Mouse (Mus musculus) spleen, postnatal 10 days (tissue): ENCODE measurements at regions not wholly inside any gene's neighbourhood (a gene's known extent, or its start where the extent isn't known, plus 50 kb on each side); places are given as distances from the start of the nearest gene placed in this dataset.
"Not testable (repeated sequence)": the region's sequence is repeated elsewhere in the genome, so short reads cannot be mapped to it uniquely, and the experiment has no call there.

Source experiments
- DNase-seq, 2 experiments: peaks; one replicate each; pipeline ENCODE4 v3.0.0; 2021 to 2022; ENCODE audit warnings: low spot score in 2 of 2

DNA sequence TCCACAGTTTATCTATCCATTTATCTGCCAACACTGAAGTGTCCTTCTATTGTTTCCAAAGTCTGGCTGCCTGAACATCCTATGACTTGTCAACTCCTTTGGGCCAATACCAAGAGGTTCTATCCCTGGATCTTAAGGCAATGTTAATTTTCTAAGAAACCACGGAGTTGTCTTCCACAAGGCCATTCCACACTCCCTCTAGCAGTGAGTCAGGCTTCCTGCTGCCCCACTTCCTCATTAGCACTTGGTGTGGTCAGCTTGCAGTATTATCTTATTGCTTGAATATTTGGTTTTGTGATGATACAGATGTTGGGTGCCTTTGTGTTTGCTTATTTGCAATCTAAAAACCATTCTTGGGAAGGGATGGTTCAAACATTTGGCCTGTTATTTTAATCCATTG lies 87.5 kb upstream of the Ppp2r2d start:
- no peak for DNase-seq

DNA sequence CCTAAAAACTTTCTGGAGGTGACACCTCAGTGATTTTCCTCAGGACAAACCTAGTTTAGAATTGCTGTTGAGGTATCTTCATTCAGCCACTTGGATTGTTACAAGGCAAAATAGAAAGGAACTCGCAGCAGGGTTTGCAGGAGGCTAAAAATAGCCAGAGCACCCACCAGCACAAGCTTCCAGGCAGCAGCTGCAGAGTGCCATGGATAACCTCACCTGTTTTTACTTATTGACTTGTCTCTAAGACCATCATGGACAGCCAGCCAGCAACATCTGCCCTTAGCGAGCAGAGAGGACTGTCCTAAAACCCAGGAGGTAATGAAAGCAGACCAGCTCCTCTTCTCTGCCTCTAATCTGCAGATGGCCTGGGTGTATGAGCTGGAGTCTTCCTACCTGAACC lies 97.4 kb upstream of the Ppp2r2d start:
- DNase-seq = no peak

DNA sequence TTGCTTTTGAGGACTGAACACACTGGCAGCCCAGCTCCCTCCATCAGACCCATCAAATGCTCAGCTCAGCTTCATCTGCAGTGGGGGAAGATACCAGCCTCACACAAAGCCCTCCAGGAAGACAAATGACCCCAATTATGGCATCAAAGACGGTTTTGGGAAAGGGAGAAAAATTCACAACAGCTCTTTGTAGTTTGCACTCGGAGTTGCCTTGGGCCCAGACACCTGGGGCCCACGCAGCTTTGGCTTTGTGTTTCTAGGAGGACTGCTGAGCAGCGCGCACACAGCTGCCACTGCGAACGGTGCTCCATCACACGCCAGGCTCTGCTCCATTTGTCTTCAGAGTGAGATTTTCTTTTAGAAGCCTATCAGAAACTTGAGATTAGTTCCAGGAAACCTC lies 99.3 kb upstream of the Ppp2r2d start:
- DNase-seq = no peak

DNA sequence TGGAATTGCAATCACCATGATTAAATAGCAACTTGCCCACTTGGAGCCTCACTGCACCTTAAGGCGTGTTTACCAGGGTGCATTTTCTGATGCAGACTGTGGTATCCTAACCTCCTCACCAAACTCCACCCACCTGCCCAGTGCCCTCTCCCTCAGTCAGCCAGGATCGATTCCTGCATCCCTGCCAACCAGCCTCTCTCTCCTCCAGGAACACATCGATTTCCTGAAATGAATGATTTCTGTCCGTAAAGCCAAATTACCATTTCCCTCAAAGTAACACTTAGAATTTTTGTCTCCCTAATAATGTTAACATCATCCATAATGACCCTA lies 103.4 kb upstream of the Ppp2r2d start:
- no peak for DNase-seq

DNA sequence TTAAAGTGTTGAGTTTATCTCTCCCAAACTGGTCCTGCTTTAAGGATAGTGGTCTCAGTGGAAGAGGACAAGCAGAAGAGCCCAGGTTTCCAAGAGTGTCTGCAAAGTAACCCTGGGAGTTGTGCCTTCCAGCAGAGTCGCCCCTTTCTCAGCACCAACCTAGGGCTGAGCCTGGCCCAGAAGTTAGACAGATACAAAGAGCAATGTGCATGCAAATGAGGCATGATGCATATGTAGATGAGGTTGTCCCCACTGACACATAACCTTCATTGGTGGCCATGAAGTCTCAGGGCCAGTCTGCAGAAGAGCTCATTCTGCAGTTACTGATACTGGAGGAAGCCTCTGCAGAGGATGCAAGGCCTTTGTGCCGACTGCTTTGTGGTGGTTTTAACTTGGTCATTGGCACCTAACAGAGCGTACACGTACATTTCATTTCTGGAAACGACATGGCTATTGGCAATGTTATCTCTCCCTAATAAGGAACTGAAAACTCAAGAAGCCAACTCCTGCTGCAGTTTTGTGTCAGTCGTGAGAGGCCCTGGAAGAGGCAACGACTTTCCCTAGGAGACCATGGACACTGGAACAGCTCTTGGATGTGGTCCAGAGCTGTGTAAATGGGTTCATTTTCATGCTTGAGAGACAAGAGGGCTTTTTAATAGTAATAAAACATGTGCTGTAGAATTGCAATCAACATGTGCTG lies 103.9 kb upstream of the Ppp2r2d start:
- DNase-seq = no peak

DNA sequence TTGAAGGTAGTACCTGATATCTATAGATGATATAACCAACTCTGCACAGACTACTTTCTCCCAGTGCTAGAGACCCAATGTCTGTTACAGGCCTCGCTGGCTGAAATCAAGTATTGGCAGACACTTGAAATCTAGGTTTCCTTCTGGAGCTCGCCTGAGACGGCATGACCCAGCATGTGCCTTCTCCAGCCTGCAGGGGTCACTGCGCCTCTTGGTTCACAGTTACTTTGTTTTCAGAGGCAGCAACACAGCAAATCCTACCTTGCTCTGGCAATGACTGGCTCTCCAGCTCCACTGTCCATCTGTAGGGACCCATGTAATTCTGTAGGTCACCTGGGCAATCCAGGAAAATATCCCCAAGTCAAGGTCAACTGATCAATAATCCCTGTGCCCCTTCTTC lies 111.6 kb upstream of the Ppp2r2d start:
- DNase-seq = peak in 1 of 2 experiments; percentile 19

DNA sequence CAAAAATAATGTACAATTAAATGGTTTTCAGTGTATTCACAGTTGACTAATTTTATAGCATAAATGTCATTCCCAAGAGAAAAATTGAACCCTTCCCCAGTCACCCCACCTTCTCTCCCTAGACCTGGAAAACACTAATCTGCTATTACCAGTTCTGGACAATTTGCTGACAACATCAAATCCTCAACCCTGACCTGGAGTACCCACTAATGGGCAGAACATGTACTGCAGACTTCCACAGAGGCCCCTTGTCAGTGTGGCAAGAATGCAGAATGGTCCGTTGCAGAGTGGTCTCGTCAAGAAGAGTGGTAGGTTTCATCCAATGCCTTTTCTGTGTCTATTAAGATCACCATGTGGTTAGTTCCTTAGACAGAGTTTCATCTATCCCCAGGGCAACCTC lies 121.0 kb upstream of the Ppp2r2d start:
- DNase-seq = no peak

DNA sequence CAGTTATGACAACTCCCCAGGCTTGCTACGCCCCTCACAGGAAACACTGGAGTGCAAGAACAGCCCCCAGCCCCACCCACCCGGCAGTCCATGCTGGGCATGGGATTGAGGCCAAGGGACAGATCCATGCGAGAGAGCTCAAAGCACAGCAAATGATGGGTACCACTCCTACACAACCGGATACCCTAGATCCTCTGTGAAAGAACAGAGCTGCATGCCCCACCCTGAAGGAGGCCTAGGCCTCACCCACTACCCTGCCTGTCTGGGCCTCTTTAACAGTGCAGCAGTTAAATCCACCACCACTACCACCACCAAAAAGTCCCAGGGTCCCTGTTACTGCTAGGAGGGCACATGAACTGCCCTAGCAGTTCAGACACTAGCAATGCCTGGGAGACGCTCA lies 126.3 kb upstream of the Ppp2r2d start:
- DNase-seq = no peak

DNA sequence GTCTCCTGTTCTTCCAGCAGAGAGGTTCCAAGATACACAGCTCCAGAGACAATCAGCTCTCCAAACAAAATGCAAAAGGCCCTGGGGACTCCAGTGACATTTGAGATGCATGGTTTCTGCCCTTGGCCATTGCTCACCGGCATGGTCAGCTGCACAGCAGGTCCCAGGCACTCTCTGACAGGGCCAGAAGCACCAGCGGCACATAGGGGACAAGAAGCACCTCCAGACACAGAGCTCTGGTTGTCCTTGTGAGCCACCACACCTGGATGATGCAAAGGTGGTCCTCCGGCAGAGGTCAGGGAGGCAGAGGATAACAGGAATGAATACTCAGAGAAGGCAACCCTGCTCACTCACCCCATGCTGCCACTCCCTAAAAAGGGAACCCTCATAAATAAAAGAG lies 126.8 kb upstream of the Ppp2r2d start:
- DNase-seq = no peak

DNA sequence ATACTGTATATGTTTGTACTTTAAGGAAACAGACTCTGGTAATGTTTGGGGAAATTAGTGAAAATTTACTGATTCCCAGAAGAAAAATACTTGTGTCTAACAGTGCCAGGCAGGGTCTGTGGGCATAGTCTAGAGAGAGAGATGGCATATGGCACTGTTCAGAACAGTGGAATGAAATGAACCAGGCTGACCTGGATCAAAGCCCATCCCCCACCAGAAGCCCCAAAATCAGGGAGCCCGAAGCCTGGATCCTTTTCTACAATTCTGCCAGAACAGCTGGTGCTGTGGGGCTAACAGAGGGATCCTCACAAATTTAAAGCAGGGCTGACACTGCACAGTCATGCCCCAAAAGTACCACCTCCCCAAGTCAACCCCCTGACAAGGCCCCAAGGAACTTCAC lies 131.1 kb upstream of the Ppp2r2d start:
- DNase-seq = no peak

DNA sequence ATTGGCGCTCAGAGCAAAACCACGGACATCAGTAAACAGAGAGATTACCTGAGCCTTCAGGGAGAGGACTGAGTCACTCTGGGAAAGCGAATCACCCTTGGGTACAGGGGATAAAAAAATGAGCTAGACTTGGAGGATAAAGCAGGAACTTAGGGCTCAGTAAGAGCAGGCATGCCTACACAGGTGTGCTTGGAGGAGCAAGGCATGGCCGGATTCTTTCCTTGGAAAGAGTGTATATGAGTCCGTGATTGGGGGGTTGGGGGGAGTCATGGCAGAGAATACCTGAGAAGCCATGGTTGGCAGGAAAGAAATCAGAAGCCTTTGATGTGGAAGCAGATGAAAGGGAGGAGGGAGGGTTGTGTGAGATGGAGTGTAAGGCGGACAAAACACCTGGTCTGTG lies 137.5 kb upstream of the Ppp2r2d start:
- no peak for DNase-seq

DNA sequence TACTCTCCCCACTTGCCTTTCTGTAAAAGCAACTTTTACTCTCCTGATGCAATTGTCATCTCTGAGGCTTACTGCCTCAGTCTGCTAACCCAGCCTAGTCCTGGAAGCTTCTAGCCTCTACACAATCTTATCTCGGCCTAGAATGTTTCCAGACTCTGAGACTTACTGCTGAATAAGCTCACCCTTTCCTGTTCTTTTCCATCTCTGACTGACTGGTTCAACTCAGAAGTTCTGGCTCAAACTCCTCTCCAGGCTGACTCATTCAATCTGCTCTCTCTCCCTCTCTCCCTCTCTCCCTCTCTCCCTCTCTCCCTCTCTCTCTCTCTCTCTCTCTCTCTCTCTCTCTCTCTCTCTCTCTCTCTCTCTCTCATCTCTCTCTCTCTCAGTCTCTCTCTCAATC lies 146.3 kb upstream of the Ppp2r2d start:
- not testable (repeated sequence) for DNase-seq

DNA sequence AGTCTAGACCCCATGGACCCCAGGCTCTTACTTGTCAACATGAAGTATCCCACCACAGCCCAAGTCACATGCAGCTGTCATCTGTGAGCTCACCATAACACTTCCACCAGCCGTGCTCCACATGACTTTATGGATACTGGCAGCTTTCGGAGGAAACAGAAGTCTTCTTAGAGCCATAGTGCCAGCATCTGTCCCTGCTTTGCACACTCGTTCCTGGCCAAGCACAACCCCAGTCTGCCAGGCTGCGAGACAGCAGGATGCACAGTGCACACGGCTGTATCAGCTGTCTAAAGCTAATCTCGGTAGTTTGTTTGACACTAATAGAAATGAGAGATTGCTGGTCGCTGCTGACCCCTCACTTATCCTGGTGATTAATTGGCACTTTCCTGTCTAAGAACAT lies 163.7 kb upstream of the Ppp2r2d start:
- DNase-seq = no peak

DNA sequence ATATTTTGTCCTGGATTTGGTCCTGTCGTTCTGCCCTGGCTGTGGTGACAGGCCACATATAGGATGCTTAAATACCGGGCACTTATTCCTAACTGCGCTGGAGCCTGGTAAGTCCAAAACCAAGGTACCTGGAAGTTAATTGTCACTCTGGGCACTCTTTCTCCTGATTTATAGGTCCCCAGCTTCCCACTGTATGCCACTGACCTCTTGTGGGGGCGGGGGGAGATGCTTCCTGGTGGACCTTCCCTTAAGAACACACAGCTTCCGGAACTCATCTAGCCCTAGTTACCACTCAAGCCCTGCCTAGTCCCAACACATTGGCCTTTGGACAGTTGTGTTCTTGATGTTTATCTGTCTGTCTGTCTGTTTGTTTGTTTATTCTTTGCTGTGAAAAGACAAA lies 165.3 kb upstream of the Ppp2r2d start:
- DNase-seq = no peak

DNA sequence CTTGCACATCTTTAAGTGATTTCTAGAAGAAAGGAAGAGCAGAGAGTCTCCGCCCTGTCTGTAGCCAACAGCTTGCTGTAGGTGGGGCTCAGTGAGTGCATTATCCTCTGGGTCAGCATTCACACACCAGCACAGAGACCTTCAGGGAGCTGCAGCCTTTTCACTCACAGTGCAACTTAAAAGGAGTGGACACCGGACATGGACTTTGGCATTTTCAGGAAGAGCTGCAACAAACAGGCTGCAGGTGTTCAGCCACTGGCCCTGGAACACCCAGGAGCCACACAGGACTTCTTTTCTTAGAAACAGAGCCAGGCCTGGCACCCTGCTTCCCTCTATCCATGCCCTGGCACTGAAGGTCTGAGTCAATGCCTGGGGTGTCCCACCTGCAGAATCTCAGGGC lies 166.3 kb upstream of the Ppp2r2d start:
- DNase-seq = no peak

DNA sequence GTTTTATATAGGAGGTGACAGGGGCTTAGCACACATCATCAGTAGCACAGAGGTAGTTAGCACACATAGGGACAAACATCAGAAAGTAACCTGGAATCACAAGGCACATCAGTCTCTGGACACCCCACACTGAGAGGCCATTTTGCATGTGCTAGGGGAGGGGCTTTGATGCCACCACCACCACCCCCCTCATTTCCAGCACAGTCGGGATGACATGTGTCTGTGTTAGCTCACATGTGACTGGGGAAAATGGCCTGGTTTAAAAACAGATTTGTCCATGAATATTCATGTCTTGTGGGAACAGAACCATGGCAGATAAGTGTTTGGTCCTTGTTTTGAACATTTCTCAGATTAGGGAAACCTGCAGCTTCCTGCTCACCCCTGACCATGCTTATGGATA lies 172.9 kb upstream of the Ppp2r2d start:
- DNase-seq = no peak

DNA sequence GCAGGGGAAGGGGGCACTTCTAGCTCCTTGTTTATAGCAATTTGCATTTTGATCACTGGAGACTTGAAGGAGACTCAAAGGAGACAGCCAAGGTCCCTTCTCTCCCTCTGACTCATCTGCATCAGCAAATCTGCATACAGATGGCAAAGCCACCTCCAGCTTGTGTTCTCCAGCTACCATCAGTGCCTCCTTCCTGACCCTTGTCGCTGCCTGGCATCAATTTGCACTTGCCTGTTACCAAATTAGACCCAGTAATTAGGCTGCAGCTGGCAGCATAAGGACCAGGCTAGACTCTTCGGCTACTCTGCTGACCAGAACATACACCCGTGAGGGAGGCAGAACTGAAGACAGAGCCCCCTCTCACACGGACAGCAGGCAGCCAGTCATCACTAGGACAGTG lies 177.5 kb upstream of the Ppp2r2d start:
- no peak for DNase-seq

DNA sequence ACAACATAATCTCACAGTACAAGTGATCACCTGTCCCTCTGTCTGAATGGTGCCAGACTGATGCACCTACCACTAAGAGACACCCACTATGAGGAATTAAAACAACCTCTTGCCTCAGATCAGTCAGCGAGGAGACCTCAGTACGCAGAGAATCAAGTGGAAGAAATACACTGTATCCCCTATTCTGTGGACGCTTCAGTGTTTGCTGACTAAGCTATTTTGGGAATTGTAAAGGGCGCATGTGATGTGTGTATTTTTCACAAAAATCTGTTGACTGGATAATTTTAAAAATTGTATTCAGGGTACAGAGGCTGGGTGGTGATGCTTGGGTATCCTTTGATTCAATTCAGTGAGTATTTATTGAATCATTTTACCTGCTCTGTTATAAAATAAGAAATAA lies 185.8 kb upstream of the Ppp2r2d start:
- DNase-seq = no peak

DNA sequence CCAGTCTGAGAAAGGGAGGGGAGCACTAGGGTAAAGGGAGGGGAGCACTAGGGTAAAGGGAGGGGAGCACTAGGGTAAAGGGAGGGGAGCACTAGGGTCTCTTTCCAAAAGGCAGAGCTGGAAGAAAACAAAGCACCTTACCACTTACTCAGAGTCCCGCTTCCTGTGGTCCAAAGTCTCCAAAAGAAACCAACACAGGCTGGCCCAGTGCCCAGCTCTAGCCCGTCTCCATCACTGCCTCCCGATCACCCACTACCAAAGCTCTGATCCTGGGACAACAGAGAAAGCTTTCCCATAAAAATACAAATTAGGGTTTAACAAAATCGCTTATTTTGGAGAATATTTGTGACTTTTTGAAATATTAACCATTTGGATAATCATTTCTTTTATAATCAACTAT lies 188.4 kb upstream of the Ppp2r2d start:
- DNase-seq = no peak

DNA sequence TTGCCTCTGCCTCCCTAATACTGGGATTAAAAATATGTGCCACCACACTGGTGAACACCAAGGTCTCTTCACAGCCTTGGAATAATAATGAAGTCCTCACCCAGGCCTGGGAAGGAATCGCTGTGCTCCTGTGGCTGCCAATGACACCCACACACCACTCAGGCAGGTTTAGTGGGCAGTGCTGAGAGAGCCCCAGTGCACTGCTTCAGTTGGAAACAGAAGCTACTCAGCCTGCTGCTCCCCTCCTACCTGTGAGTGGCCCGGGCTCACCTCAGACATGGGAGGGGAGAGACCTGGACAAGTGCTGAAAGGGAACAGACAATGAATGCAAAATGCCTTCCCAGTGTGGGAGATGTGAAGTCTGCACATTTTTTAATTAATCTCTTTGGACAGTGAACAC lies 188.8 kb upstream of the Ppp2r2d start:
- DNase-seq = no peak

DNA sequence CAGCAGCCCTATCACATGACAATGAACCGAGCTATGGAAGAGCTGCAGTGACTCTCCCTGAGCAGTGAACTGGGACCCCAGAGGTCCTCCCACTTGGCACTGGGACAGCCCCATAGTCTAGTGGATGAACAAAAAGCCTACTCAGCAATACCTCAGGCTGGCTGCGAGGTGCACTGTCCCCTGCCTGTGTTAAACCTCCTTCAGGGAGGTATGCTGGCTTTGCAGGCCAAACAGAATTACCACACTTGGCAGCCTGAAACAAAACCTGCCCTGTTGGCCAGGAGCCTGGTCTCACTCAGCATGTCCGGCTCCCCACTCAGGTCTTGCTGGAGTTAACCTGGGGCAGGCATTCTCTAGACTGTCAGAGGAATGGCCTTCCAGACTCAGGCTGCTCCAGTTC lies 189.9 kb upstream of the Ppp2r2d start:
- no peak for DNase-seq

DNA sequence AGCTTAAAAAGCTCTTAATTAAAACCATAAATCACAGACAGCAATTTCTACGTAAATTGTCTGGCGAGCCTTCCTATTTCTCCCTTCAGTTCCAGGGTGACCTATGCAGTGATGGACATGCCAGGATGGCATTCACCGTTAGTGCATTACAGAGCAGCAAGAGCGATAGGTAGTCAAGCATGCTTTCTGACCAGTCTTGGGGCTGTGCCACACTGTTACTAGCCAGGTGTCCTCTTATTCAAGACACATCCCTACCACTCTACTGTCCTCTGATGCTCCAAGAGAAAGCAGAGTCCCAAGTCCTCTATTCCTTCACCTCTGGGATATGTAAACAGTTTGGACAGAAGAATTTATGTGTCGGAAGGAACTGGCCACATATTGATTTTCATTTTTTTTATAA lies 194.9 kb upstream of the Ppp2r2d start:
- no peak for DNase-seq

DNA sequence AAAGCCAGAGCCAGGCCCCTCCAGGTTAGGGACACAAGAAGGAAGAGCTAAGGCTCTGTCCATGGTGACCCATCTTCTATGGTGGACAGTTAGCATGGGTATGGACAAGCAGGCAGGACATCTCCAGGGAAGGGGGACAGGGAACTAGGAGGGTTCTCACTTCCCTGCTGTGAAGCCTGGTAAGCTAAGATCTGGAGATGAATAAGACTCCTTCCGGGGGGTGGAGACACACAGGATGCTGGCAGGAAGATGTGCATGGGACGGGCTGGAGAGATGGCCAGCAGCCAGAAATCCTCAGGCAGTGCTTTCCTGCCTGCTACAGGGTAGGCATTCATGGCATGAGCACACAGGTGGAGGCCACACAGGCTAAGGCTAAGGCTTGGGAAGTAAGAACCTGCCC lies 198.2 kb upstream of the Ppp2r2d start:
- no peak for DNase-seq

DNA sequence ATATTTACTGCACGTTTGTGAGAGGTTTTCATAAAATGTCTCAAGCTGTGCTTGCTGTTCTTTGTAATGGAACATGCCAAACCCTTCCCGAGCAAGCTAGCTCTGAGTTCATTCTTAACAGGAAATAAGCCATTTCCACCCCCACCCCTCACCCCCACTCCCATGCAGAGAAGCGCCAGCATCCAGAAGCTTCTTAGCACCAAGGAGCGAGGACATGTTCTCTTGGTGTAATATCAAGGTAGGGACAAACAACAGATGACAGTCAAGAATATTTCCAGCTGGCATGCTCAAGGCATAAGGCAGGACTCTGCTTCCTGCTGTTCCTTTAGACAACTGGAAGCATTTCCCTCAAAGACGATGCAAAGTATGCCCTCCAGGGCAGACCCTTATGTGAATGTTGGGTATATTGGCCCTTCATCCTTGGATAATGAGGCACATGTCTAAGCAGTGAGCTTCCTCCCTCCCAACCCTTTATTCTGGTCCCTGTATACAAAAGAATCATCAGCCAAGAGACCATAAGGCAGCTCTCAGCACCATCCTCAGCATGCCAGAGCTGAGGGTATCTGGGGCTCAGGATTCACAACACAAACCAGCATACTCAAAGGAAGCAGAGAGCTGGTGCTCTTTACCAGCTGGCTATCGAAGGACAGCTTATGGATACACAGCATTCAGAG lies 205.2 kb upstream of the Ppp2r2d start:
- DNase-seq = no peak
